Mouse (Mus musculus) adrenal gland, adult 18-20 months (tissue): ENCODE data around the gene Hif1an. TPM values are rescaled to one million over a fixed set of nuclear protein-coding genes. Genes with fewer than 3 reads are reported as not detected.

Source experiments
- DNase-seq, 2 experiments: peaks; one replicate each; pipeline ENCODE4 v3.0.0; 2021 to 2022; ENCODE audit warnings: low spot score in 2 of 2
- total RNA-seq, 2 experiments: library from RNA; stranded (reverse); gene quantifications; 1 replicate in 1 of 2; 2 replicates in 1 of 2; pipeline ENCODE4 v1.2.3; 2021

Hif1an gene
- total RNA-seq, 2 experiments from 2014 or later = 22.9 to 27.9 TPM

DNA sequence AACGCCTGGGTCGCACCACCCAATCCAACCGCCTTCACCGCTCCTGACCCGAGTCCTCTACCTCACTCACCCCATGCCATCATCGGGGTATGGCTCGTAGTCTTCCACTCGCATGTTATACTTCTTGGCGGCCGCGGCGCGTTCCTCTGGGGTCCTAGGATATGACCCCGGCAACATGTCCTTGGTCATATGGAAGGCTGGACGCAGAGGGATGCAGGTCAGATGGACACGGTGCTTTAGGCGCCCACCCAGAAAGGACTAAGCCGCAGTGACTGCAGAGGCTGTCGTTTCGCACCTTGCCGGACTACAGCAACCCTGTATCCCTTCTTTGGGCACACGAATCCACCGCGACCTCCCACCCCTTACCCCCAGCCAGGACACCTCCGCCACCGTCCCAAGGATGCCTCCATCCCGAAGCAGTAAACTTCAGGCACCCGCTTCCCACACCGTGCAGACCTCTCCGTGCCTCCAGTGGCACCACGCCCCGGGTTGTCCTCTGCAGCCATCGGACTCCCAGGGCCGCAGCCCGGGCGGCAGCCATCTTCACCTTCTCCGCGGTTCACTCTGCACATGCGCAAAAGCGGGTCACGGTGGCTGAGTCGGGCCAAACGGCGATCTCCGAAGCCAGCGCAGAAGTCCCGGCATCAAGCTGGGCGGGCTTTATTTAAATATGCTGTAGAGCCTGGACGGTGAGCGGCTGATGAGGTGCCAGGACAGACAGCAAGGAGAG is 7.6 kb upstream of the Hif1an start, which contains the start of gene Ndufb8:
Ndufb8 (minus strand) TSS at position 580 of the 730 bp plus-strand sequence.
- DNase-seq = peak; percentile 98

DNA sequence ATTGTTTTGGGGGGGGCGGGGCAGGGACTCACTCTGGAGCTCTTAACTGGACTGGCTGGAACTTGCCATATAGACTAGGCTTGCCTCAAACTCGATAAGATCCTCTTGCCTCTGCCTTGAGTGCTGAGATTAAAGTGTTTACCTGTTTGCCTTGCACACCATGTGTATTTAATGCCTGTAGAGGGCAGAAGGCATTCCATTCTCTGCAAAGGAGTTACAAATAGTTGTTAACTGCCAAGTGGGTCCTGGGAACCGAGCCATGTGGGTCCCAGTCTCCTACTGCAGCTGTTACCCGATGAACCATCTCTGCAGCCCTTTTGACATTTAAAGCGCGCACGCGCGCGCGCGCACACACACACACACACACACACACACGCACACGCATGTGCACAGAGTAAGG is 1.4 kb downstream of the Hif1an start:
- DNase-seq = no peak

DNA sequence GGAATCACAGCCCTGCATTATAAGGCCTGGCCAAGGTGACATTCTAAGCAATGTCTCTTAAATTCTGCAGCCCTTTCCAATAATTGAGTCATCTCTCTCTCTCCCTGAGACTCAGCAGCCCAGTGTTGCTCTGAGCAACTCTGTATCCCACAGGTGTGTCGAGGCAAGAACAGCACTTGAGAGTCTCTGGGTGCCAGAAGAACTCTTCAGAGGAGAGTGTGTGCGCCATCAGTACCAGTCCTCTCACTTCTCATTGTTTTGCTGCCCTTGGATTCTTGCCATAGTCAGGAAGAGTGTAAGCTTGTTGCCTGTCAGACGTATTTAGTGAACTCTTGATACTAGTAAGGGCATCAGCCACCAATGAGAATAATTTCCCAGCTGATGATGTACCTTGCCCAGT is 5.1 kb downstream of the Hif1an start:
- no peak for DNase-seq

DNA sequence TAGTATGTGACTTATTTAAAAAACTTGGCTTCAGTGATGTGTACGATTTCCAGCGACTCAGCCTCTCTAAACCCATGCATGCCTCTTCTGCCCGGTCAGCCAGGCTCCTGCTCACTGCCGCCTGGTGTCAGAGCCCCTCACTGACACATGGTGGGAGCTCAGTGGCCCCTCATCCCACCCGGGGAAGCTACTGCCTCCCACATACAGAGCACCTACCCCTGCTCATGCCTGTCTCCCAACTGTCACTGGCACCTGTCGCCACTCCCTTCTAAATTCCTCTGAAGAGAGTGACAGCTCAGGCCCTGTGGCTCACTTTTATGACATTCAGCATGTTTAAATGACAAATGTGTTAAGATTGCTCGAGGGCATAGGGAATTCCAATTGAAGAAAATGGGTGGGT is 13.6 kb downstream of the Hif1an start:
- DNase-seq = no peak

DNA sequence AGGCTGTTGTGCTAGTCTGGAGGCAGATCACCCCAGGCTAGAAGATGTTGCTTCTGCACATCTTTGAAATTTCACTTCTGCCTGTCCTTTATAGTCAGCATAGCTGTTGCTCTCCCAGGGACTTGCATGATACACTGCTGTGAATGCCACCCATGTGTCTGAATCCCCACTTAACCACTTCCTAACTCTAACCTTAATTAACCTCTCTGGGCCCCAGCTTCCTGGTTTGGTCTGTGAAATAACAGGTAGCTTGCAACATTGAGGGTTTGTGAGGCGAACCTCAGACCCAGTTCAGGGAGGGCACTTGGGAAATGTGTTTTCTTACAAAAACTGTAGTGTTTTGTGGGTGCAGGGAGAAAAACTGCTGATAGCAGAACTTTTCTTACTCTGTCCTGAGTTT is 15.4 kb downstream of the Hif1an start:
- no peak for DNase-seq

DNA sequence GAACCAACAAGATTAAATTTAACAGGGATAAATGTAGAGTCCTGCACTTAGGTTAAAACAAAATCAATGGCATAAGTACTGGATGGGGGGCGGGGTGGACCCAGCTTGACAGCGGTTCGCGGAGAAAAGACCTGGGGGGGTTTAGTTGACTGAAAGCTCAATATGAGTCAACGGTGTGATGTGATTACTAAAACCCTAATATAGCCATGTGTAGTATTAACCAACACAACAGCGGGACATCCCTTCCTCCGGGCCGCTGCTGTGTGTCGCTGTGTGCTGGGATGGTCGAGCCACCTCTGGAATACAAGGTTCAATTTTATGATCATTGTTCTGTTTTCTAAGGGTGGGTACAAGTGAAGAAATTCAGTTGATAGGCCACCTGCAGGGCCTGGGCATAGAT is 19.5 kb downstream of the Hif1an start:
- no peak for DNase-seq

DNA sequence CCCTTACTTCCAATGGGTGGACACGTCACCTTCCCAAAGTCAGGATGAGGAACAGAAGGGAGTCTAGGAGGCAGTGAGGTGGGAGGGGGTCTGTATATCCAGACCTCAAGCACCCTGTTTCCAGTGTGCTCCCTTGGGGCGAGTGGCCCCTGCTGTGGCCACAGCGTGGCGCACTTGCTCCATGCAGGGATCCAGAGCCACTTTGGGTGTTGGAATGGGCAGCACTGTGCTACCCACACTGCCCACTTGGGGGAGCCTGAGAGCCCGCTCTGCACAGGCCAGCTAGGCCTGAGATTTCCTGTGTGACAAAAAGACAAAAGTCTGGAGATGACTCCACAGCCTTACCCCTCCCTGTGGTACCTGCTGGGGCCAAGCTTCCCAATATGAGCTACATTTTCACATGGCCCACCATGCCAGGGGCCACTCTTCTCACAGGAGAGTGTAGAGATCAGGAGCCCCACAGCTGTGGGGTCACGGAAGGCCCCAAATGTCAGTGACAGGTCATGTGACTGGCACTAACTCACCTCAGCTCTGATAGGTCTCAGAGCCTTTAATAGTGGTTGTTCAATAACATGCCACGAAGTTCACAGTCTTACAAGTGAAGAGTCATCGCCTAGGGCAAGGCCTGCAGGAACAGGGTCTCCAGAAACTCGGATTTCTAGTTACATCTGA is 20.1 kb downstream of the Hif1an start:
- peak; percentile 92 to 97 for DNase-seq

DNA sequence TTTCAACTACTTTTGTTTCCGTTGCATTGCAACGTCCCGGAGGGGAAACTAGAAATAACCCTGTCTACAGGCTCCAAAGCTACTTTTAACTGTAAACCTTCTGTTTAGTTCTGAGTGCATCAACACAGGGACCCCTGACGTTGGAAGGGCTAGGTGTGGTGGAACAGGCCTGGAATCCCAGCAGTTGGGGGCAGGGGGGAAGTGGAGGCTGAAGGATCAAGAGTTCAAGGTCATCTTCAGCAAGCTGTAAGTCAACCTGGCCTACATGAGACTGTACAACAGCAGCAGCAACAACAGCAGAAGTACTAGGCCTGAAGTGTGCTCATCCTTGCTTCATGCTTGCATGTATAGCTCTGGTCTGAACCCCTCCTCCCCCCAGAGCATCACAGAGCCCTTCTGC is 25.4 kb downstream of the Hif1an start:
- DNase-seq = no peak

DNA sequence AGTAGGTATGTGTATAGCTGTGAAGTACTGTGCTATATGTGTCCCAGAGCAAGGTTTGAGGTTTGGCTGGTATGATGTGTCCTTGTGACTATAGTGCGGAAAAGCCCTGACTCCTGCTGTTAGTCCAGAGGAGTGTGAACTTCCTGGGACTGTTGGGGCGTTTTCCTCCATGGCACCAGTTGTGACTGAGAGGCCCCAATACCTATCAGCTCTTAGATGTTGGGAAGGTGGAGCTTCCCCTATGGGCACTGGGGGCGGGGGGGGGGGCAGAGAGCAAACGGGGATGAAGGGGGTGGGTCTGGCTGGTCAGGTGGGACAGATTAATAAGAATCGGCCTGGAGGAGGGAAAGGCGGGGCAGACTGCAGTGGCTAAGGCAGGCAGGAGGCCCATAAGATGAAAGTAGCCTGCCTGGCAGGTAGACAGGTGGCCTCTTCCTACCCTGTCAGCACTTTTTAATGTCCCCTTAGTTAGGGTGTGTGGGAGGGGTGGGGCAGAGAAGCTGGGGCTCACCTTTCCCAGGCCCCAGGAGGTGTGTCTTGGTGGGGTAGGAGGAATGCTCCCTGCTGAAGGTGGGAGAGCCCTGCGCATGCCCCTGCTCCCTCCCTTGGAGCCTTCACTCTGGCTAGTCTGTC is 27.1 kb downstream of the Hif1an start:
- DNase-seq = no peak

DNA sequence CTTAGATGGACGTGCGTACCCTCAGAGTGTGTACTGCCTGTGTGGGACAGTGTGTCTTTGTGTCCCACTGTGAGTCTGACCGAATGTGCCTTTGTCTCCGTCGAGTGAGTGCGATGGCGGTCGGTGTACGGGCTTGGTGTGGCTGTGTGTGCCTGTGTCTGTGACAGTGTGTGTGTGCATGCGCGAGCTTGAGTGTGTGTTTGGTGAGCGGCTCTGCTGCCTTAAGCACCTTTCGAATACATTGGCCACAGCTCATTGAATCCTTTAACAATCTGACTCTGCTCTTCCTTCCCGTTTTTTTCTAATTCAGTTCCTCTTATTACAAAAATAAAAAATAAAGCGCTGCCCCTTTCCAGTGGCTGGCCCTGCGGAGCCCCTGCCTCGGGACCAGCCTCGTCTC is 28.3 kb downstream of the Hif1an start:
- no peak for DNase-seq

DNA sequence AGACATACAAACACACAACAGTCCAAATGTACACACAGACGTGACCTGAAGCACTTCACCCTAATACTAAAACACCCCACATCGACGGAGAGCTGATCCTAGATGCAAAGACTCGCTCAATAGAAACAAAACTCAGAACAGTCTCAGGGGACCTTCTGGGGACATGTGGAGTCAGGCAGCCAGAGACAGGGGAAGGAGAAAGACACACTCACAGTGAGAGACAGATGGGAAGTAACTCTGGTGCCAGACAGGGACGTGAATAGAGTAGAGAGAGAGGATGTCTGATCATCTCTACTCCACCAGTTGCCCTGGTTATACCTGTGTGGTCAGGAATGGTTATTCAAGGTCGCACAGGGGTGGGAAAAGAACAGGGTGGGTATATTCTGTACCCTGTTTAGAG is 29.0 kb downstream of the Hif1an start:
- no peak for DNase-seq

DNA sequence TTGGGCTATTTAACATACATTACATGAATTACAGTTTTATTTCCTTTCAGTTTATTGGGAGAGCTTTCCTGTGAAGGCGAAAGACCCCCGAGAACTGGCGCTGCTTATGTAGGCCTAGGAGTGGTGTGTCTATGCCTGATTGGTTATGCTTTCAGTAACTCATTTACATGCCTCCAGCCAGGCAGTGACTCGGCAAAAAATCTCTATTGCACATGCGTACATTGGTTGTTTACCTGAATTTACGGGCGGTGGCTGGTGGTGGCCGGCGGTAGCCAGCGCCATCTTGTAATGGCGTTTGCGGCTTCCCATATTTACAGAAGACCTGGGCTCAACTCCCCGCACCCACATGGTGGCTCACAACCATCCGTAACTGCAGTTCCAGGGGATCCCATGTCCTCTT is 31.5 kb downstream of the Hif1an start:
- no peak for DNase-seq

DNA sequence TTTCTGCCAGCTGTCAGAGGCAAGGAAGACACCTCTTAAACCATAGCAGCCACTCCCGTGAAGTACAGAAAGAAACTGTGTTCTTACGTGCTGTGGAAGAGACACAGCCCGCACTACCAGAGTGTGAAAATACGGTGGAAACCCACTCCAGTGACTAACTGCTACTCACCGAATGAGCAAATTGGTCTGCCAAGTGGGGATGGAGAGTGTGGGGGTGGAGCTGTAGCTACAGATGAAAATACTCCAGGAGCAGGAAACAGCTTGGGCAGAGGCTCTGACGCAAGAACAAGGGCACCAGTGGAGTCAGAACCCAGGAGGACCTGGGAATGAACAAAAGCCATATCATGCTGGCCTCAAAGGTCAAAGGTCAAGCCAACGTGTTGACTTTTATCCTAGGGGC is 55.5 kb downstream of the Hif1an start:
- DNase-seq = no peak

Other genes with a start within 250 kb of the Hif1an start
- gene Scd4, start 229.8 kb upstream of the Hif1an start, total RNA-seq = 10 to 100 TPM in 1 of 2 experiments, 1 to 10 TPM in 1; 5.2 to 15.0 TPM
- gene Scd1, start 155.0 kb upstream of the Hif1an start, total RNA-seq = over 10,000 TPM in 1 of 2 experiments, 1,000 to 10,000 TPM in 1; 1,926 to 12,846 TPM
- under 1 TPM; 0.10 to 0.20 TPM for gene Wnt8b, start 69.4 kb upstream of the Hif1an start, total RNA-seq
- 1 to 10 TPM; 5.0 to 5.2 TPM for gene Sec31b, start 17.0 kb upstream of the Hif1an start, total RNA-seq
- gene Gm20538, start 10.0 kb upstream of the Hif1an start, total RNA-seq = not detected
- 1,000 to 10,000 TPM in 1 of 2 experiments, 100 to 1,000 TPM in 1; 514 to 1,037 TPM for gene Ndufb8, start 7.4 kb upstream of the Hif1an start, total RNA-seq
- not detected for gene Pax2, start 193.2 kb downstream of the Hif1an start, total RNA-seq